Mouse (Mus musculus): ENCODE measurements around the gene Taar4. TPM values are rescaled to one million over a fixed set of nuclear protein-coding genes. Genes with fewer than 3 reads are reported as not detected.
A peak's percentile ranks its signal among the peaks of the same experiment; 100 is the strongest.

Gene Taar4
- not detected in 2 replicates for polyA plus RNA-seq (2014; fragmentation: Nextera tagmentation; extraction: Ambion mirVana)

DNA sequence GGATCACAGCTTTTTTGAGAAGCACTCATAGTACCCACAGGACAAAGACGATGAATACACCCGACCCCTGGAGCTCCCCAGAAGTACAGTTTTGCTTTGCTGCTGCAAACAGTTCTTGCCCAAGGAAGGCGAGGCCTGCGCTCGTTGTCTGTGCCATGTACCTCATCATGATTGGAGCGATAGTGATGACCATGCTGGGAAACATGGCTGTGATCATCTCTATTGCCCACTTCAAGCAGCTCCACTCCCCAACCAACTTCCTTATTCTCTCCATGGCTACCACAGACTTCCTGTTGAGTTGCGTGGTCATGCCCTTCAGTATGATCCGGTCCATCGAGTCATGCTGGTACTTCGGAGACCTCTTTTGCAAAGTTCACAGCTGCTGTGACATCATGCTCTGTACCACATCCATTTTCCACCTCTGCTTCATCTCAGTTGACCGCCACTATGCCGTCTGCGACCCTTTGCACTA lies at the start of gene Taar4:
Taar4 (plus strand) TSS at position 51 of the 472 bp plus-strand sequence.
- no peaks in the 10 kb centered on the region for H3K4me1 ChIP-seq (replicated peaks; ENCODE audit: control insufficient read depth, insufficient read depth, low read length)
- H3K27ac ChIP-seq (ENCODE audit: low read depth, low read length), result no peak within 1 kb of the TSS
- ATAC-seq (ENCODE audit: low FRiP score) (no peak), DNase-seq (ENCODE audit: low spot score) (no peak)
- H3K4me2 ChIP-seq (replicated peaks; ENCODE audit: low read depth, low read length), result no peak within 1 kb of the TSS
- no peaks in the 10 kb centered on the region for H3K27me3 ChIP-seq (ENCODE audit: control insufficient read depth, insufficient read depth, low read length)
- H3K4me3 ChIP-seq (ENCODE audit: low read depth, low read length), result no peak within 1 kb of the TSS
- no peaks in the 10 kb centered on the region for H3K9me3 ChIP-seq (ENCODE audit: control insufficient read depth, low read length)
- H3K9ac ChIP-seq (ENCODE audit: low read depth, low read length), result no peak within 1 kb of the TSS
- 97% methylated on average over 13 of the region's 13 CpGs for WGBS
- H3K36me3 ChIP-seq (ENCODE audit: control insufficient read depth, insufficient read depth, low read length), result no peaks in the 10 kb centered on the region

DNA sequence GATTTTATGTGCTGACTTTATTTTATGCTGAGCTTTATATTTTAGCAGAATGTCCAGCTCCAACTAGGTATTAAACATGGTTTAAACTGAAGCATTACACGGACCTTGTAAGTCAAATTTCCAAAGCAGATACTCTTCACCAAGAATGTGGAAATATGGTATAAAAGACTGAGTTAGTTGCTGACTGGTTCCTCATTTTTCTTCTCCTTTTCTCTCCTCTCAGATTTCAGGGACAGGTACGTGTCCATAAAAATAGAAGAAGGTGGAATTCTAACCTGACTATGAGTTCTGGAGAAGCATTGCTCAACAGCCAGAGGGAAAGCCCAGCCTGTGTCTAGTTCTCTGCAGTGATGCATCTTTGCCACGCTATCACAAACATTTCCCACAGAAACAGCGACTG lies 40.2 kb upstream of the Taar4 start, which contains the start of gene Taar1:
Taar1 (plus strand) TSS at position 301 of the 400 bp plus-strand sequence.
- no peak for DNase-seq (ENCODE audit: low spot score)
- Histone ChIP-seq H3K4me3 (ENCODE audit: low read depth, low read length) (no peak within 1 kb of the TSS), H3K9me3 (ENCODE audit: control insufficient read depth, low read length) (no peaks in the 10 kb centered on the region), H3K27me3 (ENCODE audit: control insufficient read depth, insufficient read depth, low read length) (no peaks in the 10 kb centered on the region), H3K4me2 (replicated peaks; ENCODE audit: low read depth, low read length) (no peak within 1 kb of the TSS), H3K4me1 (replicated peaks; ENCODE audit: control insufficient read depth, insufficient read depth, low read length) (no peaks in the 10 kb centered on the region), H3K27ac (ENCODE audit: low read depth, low read length) (no peak within 1 kb of the TSS), H3K36me3 (ENCODE audit: control insufficient read depth, insufficient read depth, low read length) (no peaks in the 10 kb centered on the region), H3K9ac (ENCODE audit: low read depth, low read length) (no peak within 1 kb of the TSS)
- 87% methylated on average over 4 of the region's 4 CpGs for WGBS
- ATAC-seq (ENCODE audit: low FRiP score), result no peak

GRCm38 (mm10) chr10:23922468-23922867 lies 37.8 kb upstream of the Taar4 start:
- H3K27me3 ChIP-seq (ENCODE audit: control insufficient read depth, insufficient read depth, low read length), result no peaks in the 10 kb centered on the region
- DNase-seq (ENCODE audit: low spot score), result no peak
- WGBS, result 76% methylated on average over 3 of the region's 3 CpGs
- no peak for ATAC-seq (ENCODE audit: low FRiP score)
- H3K9me3 ChIP-seq (ENCODE audit: control insufficient read depth, low read length), result no peaks in the 10 kb centered on the region
- no peak overlapping the region for H3K9ac ChIP-seq (ENCODE audit: low read depth, low read length)
- no peak overlapping the region for H3K4me2 ChIP-seq (replicated peaks; ENCODE audit: low read depth, low read length)
- H3K27ac ChIP-seq (ENCODE audit: low read depth, low read length), result no peak overlapping the region
- no peaks in the 10 kb centered on the region for H3K4me1 ChIP-seq (replicated peaks; ENCODE audit: control insufficient read depth, insufficient read depth, low read length)
- no peak overlapping the region for H3K4me3 ChIP-seq (ENCODE audit: low read depth, low read length)
- no peaks in the 10 kb centered on the region for H3K36me3 ChIP-seq (ENCODE audit: control insufficient read depth, insufficient read depth, low read length)

- H3K27ac ChIP-seq (ENCODE audit: low read depth, low read length), result no peak overlapping the region
- ATAC-seq (ENCODE audit: low FRiP score) (no peak), DNase-seq (ENCODE audit: low spot score) (no peak)
- no peak overlapping the region for H3K4me2 ChIP-seq (replicated peaks; ENCODE audit: low read depth, low read length)
- H3K36me3 ChIP-seq (ENCODE audit: control insufficient read depth, insufficient read depth, low read length), result no peaks in the 10 kb centered on the region
- no peaks in the 10 kb centered on the region for H3K9me3 ChIP-seq (ENCODE audit: control insufficient read depth, low read length)
- no peak overlapping the region for H3K4me3 ChIP-seq (ENCODE audit: low read depth, low read length)
- H3K9ac ChIP-seq (ENCODE audit: low read depth, low read length), result no peak overlapping the region
- no peaks in the 10 kb centered on the region for H3K4me1 ChIP-seq (replicated peaks; ENCODE audit: control insufficient read depth, insufficient read depth, low read length)
- H3K27me3 ChIP-seq (ENCODE audit: control insufficient read depth, insufficient read depth, low read length), result no peaks in the 10 kb centered on the region
- 87% methylated on average over 2 of the region's 2 CpGs for WGBS
Observed at GRCm38 (mm10) chr10:23923941-23924340, 36.4 kb upstream of the Taar4 start.

- Histone ChIP-seq H3K36me3 (ENCODE audit: control insufficient read depth, insufficient read depth, low read length) (no peaks in the 10 kb centered on the region), H3K27me3 (ENCODE audit: control insufficient read depth, insufficient read depth, low read length) (no peaks in the 10 kb centered on the region), H3K4me2 (replicated peaks; ENCODE audit: low read depth, low read length) (no peak overlapping the region), H3K4me3 (ENCODE audit: low read depth, low read length) (no peak overlapping the region), H3K9ac (ENCODE audit: low read depth, low read length) (no peak overlapping the region), H3K27ac (ENCODE audit: low read depth, low read length) (no peak overlapping the region), H3K9me3 (ENCODE audit: control insufficient read depth, low read length) (no peaks in the 10 kb centered on the region), H3K4me1 (replicated peaks; ENCODE audit: control insufficient read depth, insufficient read depth, low read length) (no peaks in the 10 kb centered on the region)
- DNase-seq (ENCODE audit: low spot score) (no peak), ATAC-seq (ENCODE audit: low FRiP score) (no peak)
- 56% methylated on average over 4 of the region's 4 CpGs for WGBS
Observed at GRCm38 (mm10) chr10:23937613-23938012, 22.7 kb upstream of the Taar4 start.

DNA sequence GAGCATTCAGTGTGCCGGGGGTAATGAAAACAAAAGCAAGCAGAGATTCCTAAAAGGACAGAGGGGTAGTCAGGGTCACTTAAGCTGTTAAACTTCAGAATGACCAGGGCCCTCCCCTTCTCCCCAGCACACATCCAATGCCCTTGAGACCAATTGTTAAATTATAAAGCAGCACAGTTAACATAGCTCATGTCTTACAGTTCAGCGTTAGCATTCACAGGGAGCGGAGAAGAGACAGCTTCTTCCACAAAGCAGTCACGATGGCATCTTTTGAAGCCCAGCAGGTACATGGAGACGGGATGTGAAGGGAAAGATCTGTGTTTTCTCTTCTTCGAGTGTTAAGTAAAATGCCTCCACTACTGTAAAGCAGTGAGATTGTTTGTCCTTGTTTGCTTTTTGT lies 22.0 kb upstream of the Taar4 start, which contains the start of gene Taar2:
Taar2 (plus strand) TSS at position 261 of the 400 bp plus-strand sequence.
- no peak within 1 kb of the TSS for H3K4me2 ChIP-seq (replicated peaks; ENCODE audit: low read depth, low read length)
- 58% methylated on average over 6 of the region's 6 CpGs for WGBS

DNA sequence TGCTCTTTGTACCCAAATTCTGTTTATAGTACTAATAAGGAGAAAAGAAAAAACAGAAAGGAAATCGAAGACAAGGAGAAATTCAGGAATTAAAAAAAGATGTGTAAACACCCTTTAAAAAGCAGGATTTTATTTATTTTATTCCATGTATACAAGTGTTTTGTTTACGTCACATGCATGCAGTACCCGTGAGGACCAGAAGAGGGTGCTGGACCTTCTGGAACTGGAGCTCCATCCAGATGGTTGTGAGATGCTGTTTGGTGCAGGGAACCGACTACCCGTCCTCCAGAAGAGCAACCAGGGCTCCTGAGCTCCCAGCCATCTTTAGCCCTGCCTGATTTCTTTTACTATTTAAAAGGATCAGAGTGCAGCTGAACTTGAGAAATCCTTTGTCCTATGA lies 17.8 kb upstream of the Taar4 start:
- Histone ChIP-seq H3K27me3 (ENCODE audit: control insufficient read depth, insufficient read depth, low read length) (no peaks in the 10 kb centered on the region), H3K36me3 (ENCODE audit: control insufficient read depth, insufficient read depth, low read length) (no peaks in the 10 kb centered on the region), H3K9ac (ENCODE audit: low read depth, low read length) (no peak overlapping the region), H3K27ac (ENCODE audit: low read depth, low read length) (no peak overlapping the region), H3K9me3 (ENCODE audit: control insufficient read depth, low read length) (no peaks in the 10 kb centered on the region), H3K4me1 (replicated peaks; ENCODE audit: control insufficient read depth, insufficient read depth, low read length) (no peaks in the 10 kb centered on the region), H3K4me3 (ENCODE audit: low read depth, low read length) (no peak overlapping the region), H3K4me2 (replicated peaks; ENCODE audit: low read depth, low read length) (no peak overlapping the region)
- ATAC-seq (ENCODE audit: low FRiP score) (no peak), DNase-seq (ENCODE audit: low spot score) (peak; percentile 9)
- 79% methylated on average over 5 of the region's 5 CpGs for WGBS

More for the DNA sequence above, 22.0 kb upstream of the Taar4 start, which contains the start of gene Taar2:
- Histone ChIP-seq H3K27me3 (ENCODE audit: control insufficient read depth, insufficient read depth, low read length) (no peaks in the 10 kb centered on the region), H3K4me1 (replicated peaks; ENCODE audit: control insufficient read depth, insufficient read depth, low read length) (no peaks in the 10 kb centered on the region), H3K27ac (ENCODE audit: low read depth, low read length) (no peak within 1 kb of the TSS), H3K9me3 (ENCODE audit: control insufficient read depth, low read length) (no peaks in the 10 kb centered on the region), H3K36me3 (ENCODE audit: control insufficient read depth, insufficient read depth, low read length) (no peaks in the 10 kb centered on the region), H3K9ac (ENCODE audit: low read depth, low read length) (no peak within 1 kb of the TSS), H3K4me3 (ENCODE audit: low read depth, low read length) (no peak within 1 kb of the TSS)
- no peak for ATAC-seq (ENCODE audit: low FRiP score)
- no peak for DNase-seq (ENCODE audit: low spot score)

GRCm38 (mm10) chr10:23948026-23948425 lies 12.3 kb upstream of the Taar4 start:
- Histone ChIP-seq H3K9me3 (ENCODE audit: control insufficient read depth, low read length) (no peaks in the 10 kb centered on the region), H3K4me2 (replicated peaks; ENCODE audit: low read depth, low read length) (no peak overlapping the region), H3K9ac (ENCODE audit: low read depth, low read length) (no peak overlapping the region), H3K4me1 (replicated peaks; ENCODE audit: control insufficient read depth, insufficient read depth, low read length) (no peaks in the 10 kb centered on the region), H3K4me3 (ENCODE audit: low read depth, low read length) (no peak overlapping the region), H3K27ac (ENCODE audit: low read depth, low read length) (no peak overlapping the region), H3K27me3 (ENCODE audit: control insufficient read depth, insufficient read depth, low read length) (no peaks in the 10 kb centered on the region), H3K36me3 (ENCODE audit: control insufficient read depth, insufficient read depth, low read length) (no peaks in the 10 kb centered on the region)
- no peak for ATAC-seq (ENCODE audit: low FRiP score)
- 80% methylated on average over 7 of the region's 7 CpGs for WGBS
- no peak for DNase-seq (ENCODE audit: low spot score)

GRCm38 (mm10) chr10:23949508-23950005 lies 10.7 kb upstream of the Taar4 start, which contains the start of gene Taar3:
TSS of gene Taar3 (plus strand) at chr10:23949558.
- no peak within 1 kb of the TSS for H3K4me2 ChIP-seq (replicated peaks; ENCODE audit: low read depth, low read length)
- no peaks in the 10 kb centered on the region for H3K9me3 ChIP-seq (ENCODE audit: control insufficient read depth, low read length)
- no peaks in the 10 kb centered on the region for H3K27me3 ChIP-seq (ENCODE audit: control insufficient read depth, insufficient read depth, low read length)
- H3K4me3 ChIP-seq (ENCODE audit: low read depth, low read length), result no peak within 1 kb of the TSS
- H3K36me3 ChIP-seq (ENCODE audit: control insufficient read depth, insufficient read depth, low read length), result no peaks in the 10 kb centered on the region
- ATAC-seq (ENCODE audit: low FRiP score), result no peak
- 88% methylated on average over 16 of the region's 16 CpGs for WGBS
- no peak within 1 kb of the TSS for H3K9ac ChIP-seq (ENCODE audit: low read depth, low read length)
- no peaks in the 10 kb centered on the region for H3K4me1 ChIP-seq (replicated peaks; ENCODE audit: control insufficient read depth, insufficient read depth, low read length)
- no peak within 1 kb of the TSS for H3K27ac ChIP-seq (ENCODE audit: low read depth, low read length)
- DNase-seq (ENCODE audit: low spot score), result peak; percentile 9

Data from hindbrain, embryonic 11.5 days (tissue).